Mouse (Mus musculus) kidney, postnatal 0 days (tissue): ENCODE results near the gene Zxdc. TPM values are rescaled to one million over a fixed set of nuclear protein-coding genes. Genes with fewer than 3 reads are reported as not detected.

Source experiments
- ATAC-seq: fragments of 200-750 bp; cut with Nextera tagmentation; replicated peaks from 2 replicates; pipeline ENCODE4 v1.8.0; 2017; ENCODE audit warnings: low read depth, moderate number of reproducible peaks, moderate TSS enrichment, moderate library complexity; ENCODE audit not compliant: low FRiP score
- DNase-seq: peaks from one replicate; pipeline ENCODE4 v3.0.0-alpha.2; 2016; ENCODE audit warnings: low spot score
- H3K27ac ChIP-seq: fragments of 300-500 bp; sonication (generic); 2 replicates; pipeline ENCODE4 v1.5.1; 2014; ENCODE audit warnings: mild to moderate bottlenecking
- H3K27me3 ChIP-seq: fragments of 300-500 bp; sonication (generic); 2 replicates; pipeline ENCODE4 v1.6.1; 2014; ENCODE audit warnings: low read length, mixed read lengths; ENCODE audit not compliant: insufficient read depth
- H3K36me3 ChIP-seq: fragments of 300-500 bp; sonication (generic); 2 replicates; pipeline ENCODE4 v1.6.1; 2014; ENCODE audit warnings: low read length, mixed read lengths; ENCODE audit not compliant: insufficient read depth
- H3K4me1 ChIP-seq: fragments of 300-500 bp; sonication (generic); replicated peaks from 2 replicates; pipeline ENCODE4 v1.6.1; 2014; ENCODE audit warnings: antibody characterized with exemption, low read length, mixed read lengths; ENCODE audit not compliant: insufficient read depth
- H3K4me2 ChIP-seq: fragments of 300-500 bp; sonication (generic); 2 replicates; pipeline ENCODE4 v1.6.1; 2014; ENCODE audit warnings: mild to moderate bottlenecking, low read length, moderate library complexity, mixed read lengths
- H3K4me3 ChIP-seq: fragments of 300-500 bp; sonication (generic); replicated peaks from 2 replicates; pipeline ENCODE4 v1.5.1; 2014; ENCODE audit warnings: low read depth, low read length
- H3K9ac ChIP-seq: fragments of 300-500 bp; sonication (generic); 2 replicates; pipeline ENCODE4 v1.6.1; 2014; ENCODE audit warnings: low read depth, low read length
- H3K9me3 ChIP-seq: fragments of 300-500 bp; sonication (generic); replicated peaks from 2 replicates; pipeline ENCODE4 v1.6.1; 2016; ENCODE audit warnings: low read length, inconsistent platforms, mixed read lengths
- CTCF ChIP-seq: IDR thresholded peaks from 2 replicates; pipeline ENCODE4 v1.5.1; 2016; ENCODE audit warnings: antibody characterized with exemption, low read depth, mild to moderate bottlenecking, moderate library complexity
- WGBS: fragments of 180-500 bp; shearing (Covaris S2); extraction: QIAGEN DNeasy Blood & Tissue Kit; methylation state at CpG from one replicate; pipeline ENCODE4 v1.1.7; 2014; 5-methylcytosine and 5-hydroxymethylcytosine counted together
- polyA plus RNA-seq: library from polyadenylated mRNA; unstranded; fragments of >200 nt; fragmentation: Nextera tagmentation; extraction: Ambion mirVana; gene quantifications from 2 replicates; pipeline ENCODE4 v1.2.1, GENCODE M21; 2015

Gene Zxdc
- polyA plus RNA-seq, 1 experiment from 2014 or later: 9.1 TPM

- no peak overlapping the region for H3K27ac ChIP-seq
- no peaks in the 10 kb centered on the region for H3K27me3 ChIP-seq
- H3K9ac ChIP-seq: no peak overlapping the region
- no peaks in the 10 kb centered on the region for H3K9me3 ChIP-seq
- no peak overlapping the region for H3K4me3 ChIP-seq
- 21% methylated on average over 6 of the region's 6 CpGs for WGBS
- peak; percentile 73 for TF ChIP-seq CTCF
- no peaks in the 10 kb centered on the region for H3K4me1 ChIP-seq
- H3K4me2 ChIP-seq: no peak overlapping the region
- no peaks in the 10 kb centered on the region for H3K36me3 ChIP-seq
- no peak for ATAC-seq
- peak; percentile 51 for DNase-seq
Measured at GRCm38 (mm10) chr6:90327670-90328069, 41.6 kb upstream of the Zxdc start.

DNA sequence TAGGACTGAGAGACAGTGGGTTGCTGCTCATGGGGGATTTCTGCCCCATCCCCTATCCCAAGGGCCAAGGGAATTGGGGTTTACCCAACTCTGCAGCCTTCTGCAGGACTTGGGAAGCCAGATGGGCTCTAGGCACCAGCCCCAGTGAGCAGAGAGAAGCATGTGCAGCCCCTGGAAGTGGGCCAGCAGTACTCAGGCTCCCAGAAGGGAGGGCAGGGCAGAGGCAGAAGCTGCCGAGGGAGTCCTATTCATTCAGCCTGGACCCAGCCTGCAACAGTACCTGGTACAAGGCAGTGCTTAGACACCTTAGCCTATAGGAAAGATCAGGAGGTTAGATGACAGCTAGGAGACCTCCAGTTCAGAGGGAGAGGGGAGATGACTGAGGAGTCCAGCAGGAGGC lies 39.3 kb upstream of the Zxdc start:
- 0% methylated on average over 1 of the region's 1 CpGs for WGBS
- Histone ChIP-seq H3K27ac (no peak overlapping the region), H3K9me3 (no peaks in the 10 kb centered on the region), H3K36me3 (no peaks in the 10 kb centered on the region), H3K27me3 (no peaks in the 10 kb centered on the region), H3K4me3 (no peak overlapping the region), H3K4me2 (no peak overlapping the region), H3K9ac (no peak overlapping the region), H3K4me1 (no peaks in the 10 kb centered on the region)
- peak; percentile 46; the same call in 1 of the 2 replicates for TF ChIP-seq CTCF
- DNase-seq (peak; percentile 29), ATAC-seq (no peak)

DNA sequence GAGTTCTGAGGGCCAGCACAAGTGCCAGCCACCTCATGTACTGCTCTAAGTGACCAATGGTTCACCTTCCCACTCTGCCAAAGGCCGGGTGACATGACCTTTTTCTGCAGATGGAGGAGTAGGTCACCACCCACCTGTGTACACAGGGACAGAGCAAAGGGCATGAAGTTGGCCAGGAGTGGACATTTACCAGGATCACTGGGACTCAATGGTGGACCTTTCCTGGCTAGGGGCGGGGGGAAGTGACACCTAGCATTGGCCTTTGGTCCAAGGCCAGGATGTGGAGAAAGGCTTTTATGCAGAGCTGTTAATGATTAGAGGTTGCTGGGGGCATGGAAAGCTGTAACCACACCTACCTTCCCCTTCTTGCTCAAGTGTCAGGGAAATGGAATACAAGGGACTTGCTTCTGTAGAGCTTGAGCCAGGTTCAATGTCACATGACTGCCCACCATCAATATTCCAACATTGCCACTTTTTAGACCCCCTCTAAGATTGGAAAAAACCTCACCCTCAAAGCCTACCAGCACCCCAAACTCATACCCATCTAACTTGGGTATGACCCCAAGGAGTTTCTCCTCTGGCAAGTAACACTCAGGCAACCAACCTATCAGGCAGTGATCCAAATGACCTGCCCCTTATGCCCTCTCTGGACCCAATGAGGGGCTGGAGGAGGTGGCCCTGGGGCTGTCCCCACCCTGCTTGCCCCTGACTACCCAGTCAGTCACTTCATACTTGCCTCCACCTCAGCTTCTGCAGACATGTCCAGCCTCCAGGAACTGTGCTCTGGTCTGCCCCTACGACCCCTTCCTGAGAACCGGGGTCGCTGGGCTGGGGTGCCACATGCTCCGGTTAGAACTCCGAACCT lies 36.5 kb upstream of the Zxdc start, which contains the start of gene Uroc1:
Uroc1 (plus strand) TSS at position 724 of the 865 bp plus-strand sequence.
- no peaks in the 10 kb centered on the region for H3K9me3 ChIP-seq
- H3K27me3 ChIP-seq: no peaks in the 10 kb centered on the region
- no peak within 1 kb of the TSS for H3K4me3 ChIP-seq
- ATAC-seq: peak; percentile 63; the same call in 1 of the 2 replicates
- no peaks in the 10 kb centered on the region for H3K4me1 ChIP-seq
- WGBS: 84% methylated on average over 7 of the region's 7 CpGs
- peak; percentile 16 for DNase-seq
- H3K27ac ChIP-seq: no peak within 1 kb of the TSS
- TF ChIP-seq CTCF: no peak
- H3K36me3 ChIP-seq: no peaks in the 10 kb centered on the region
- no peak within 1 kb of the TSS for H3K9ac ChIP-seq
- no peak within 1 kb of the TSS for H3K4me2 ChIP-seq

GRCm38 (mm10) chr6:90334244-90334643 lies 35.0 kb upstream of the Zxdc start:
- TF ChIP-seq CTCF: no peak

GRCm38 (mm10) chr6:90342343-90342742 lies 26.9 kb upstream of the Zxdc start:
- no peak overlapping the region for H3K27ac ChIP-seq
- H3K36me3 ChIP-seq: no peaks in the 10 kb centered on the region
- DNase-seq: no peak
- no peak overlapping the region for H3K9ac ChIP-seq
- H3K4me3 ChIP-seq: no peak overlapping the region
- H3K9me3 ChIP-seq: no peaks in the 10 kb centered on the region
- H3K4me1 ChIP-seq: no peaks in the 10 kb centered on the region
- no peaks in the 10 kb centered on the region for H3K27me3 ChIP-seq
- WGBS: 51% methylated on average over 2 of the region's 2 CpGs
- no peak for ATAC-seq
- TF ChIP-seq CTCF: no peak
- no peak overlapping the region for H3K4me2 ChIP-seq

More at GRCm38 (mm10) chr6:90334244-90334643, 35.0 kb upstream of the Zxdc start:
- no peaks in the 10 kb centered on the region for H3K9me3 ChIP-seq
- no peaks in the 10 kb centered on the region for H3K27me3 ChIP-seq
- H3K27ac ChIP-seq: no peak overlapping the region
- no peak overlapping the region for H3K4me2 ChIP-seq
- DNase-seq (no peak), ATAC-seq (no peak)
- H3K4me1 ChIP-seq: no peaks in the 10 kb centered on the region
- H3K4me3 ChIP-seq: no peak overlapping the region
- no peaks in the 10 kb centered on the region for H3K36me3 ChIP-seq
- WGBS: 86% methylated on average over 3 of the region's 3 CpGs
- no peak overlapping the region for H3K9ac ChIP-seq

DNA sequence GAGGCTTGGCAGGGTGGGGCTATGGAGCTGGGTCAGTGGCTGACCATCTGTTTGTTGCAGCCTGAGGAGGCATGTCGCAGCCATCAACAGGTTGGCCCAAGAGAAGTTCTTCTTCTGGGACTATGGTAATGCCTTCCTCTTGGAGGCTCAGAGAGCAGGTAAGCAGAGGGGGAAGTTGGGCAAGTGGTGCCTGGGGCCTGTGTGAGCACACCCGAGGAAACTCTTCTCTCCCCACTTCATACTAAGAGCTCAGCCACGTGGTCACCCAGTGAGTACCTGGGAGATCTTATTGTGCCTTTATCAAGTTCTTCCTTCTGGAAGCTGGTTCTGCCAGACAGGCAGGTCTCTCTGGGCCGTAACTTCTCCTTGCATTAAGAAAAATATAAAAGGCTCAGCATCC lies 22.1 kb upstream of the Zxdc start:
- Histone ChIP-seq H3K9me3 (no peaks in the 10 kb centered on the region), H3K4me1 (no peaks in the 10 kb centered on the region), H3K36me3 (no peaks in the 10 kb centered on the region), H3K27me3 (no peaks in the 10 kb centered on the region), H3K27ac (no peak overlapping the region), H3K9ac (no peak overlapping the region), H3K4me3 (no peak overlapping the region), H3K4me2 (no peak overlapping the region)
- WGBS: 72% methylated on average over 4 of the region's 4 CpGs
- no peak for DNase-seq
- no peak for ATAC-seq
- TF ChIP-seq CTCF: no peak

GRCm38 (mm10) chr6:90348500-90348899 lies 20.8 kb upstream of the Zxdc start:
- ATAC-seq (no peak), DNase-seq (no peak)
- no peak for TF ChIP-seq CTCF
- H3K9me3 ChIP-seq: no peaks in the 10 kb centered on the region
- 74% methylated on average over 4 of the region's 4 CpGs for whole genome bisulfite sequencing
- H3K27ac ChIP-seq: no peak overlapping the region
- H3K4me1 ChIP-seq: no peaks in the 10 kb centered on the region
- no peak overlapping the region for H3K4me2 ChIP-seq
- no peak overlapping the region for H3K4me3 ChIP-seq
- H3K9ac ChIP-seq: no peak overlapping the region
- no peaks in the 10 kb centered on the region for H3K36me3 ChIP-seq
- H3K27me3 ChIP-seq: no peaks in the 10 kb centered on the region
